Mouse (Mus musculus) bone marrow macrophage, adult 2 months (primary cell): ENCODE data around the gene Tprgl.

Experiments used
- CTCF ChIP-seq: IDR thresholded peaks from 2 replicates; pipeline ENCODE4 v1.5.1; 2012; ENCODE audit warnings: low read depth, mild to moderate bottlenecking, low read length, moderate library complexity
- POLR2A ChIP-seq: IDR thresholded peaks from 2 replicates; pipeline ENCODE4 v1.6.1; 2012; ENCODE audit warnings: mild to moderate bottlenecking, low read depth, low read length, borderline replicate concordance

- TF ChIP-seq CTCF (no peak), POLR2A (no peak)
Measured at GRCm38 (mm10) chr4:154139671-154140181, 20.7 kb downstream of the Tprgl start.
